ENCODE assay signal across 18 mouse cellular contexts in genomic region chr1:133411506-133412147, GRCm38 (mm10). TPM values are rescaled to one million over a fixed set of nuclear protein-coding genes. Genes with fewer than 3 reads are reported as not detected.
A peak's percentile ranks its signal among the peaks of the same experiment; 100 is the strongest.
DNase-seq lines count a peak whose midpoint lies in the region; ATAC-seq lines count a peak whose summit lies in the region.
"Had no signal": no experiment of that assay in that cellular context is flagged by ENCODE, and none has a peak within 500 bp of the region (broad histone marks: within the 10 kb centered on the region; RNA-seq: fewer than 3 reads in every experiment).

No protein-coding gene starts in this region.

- H3K4me3 ChIP-seq in forebrain, embryonic 14.5 days (ENCODE audit: low read depth, low read length), result no peak overlapping the region
- H3K4me3 ChIP-seq in forebrain, embryonic 16.5 days (replicated peaks; ENCODE audit: low read length), result no peak overlapping the region
- no peak overlapping the region for H3K4me3 ChIP-seq in intestine, embryonic 15.5 days (replicated peaks)
- H3K4me3 ChIP-seq in intestine, embryonic 16.5 days (ENCODE audit: low read length), result no peak overlapping the region
- H3K4me3 ChIP-seq: embryonic facial prominence, embryonic 15.5 days; liver, embryonic 15.5 days; megakaryocyte, embryonic 14.5 days; neural tube, embryonic 13.5 days; stomach, embryonic 15.5 days had no signal

- 56% methylated on average over 8 of the region's 8 CpGs for WGBS in forebrain, embryonic 14.5 days
- WGBS in forebrain, embryonic 16.5 days, result 51% methylated on average over 8 of the region's 8 CpGs
- 80% methylated on average over 8 of the region's 8 CpGs for WGBS in intestine, embryonic 15.5 days
- 83% methylated on average over 8 of the region's 8 CpGs for WGBS in intestine, embryonic 16.5 days

- H3K9ac ChIP-seq in forebrain, embryonic 14.5 days (ENCODE audit: low read length), result no peak overlapping the region
- no peak overlapping the region for H3K9ac ChIP-seq in forebrain, embryonic 16.5 days (replicated peaks; ENCODE audit: low read depth, low read length)
- no peak overlapping the region for H3K9ac ChIP-seq in intestine, embryonic 15.5 days
- no peak overlapping the region for H3K9ac ChIP-seq in intestine, embryonic 16.5 days (ENCODE audit: low read depth, low read length)
- H3K9ac ChIP-seq: embryonic facial prominence, embryonic 15.5 days; liver, embryonic 15.5 days; neural tube, embryonic 13.5 days; stomach, embryonic 15.5 days had no signal

- no peak overlapping the region for H3K27ac ChIP-seq in forebrain, embryonic 14.5 days (ENCODE audit: low read depth, low read length)
- no peak overlapping the region for H3K27ac ChIP-seq in forebrain, embryonic 16.5 days (ENCODE audit: low read length)
- 0 out of 2 replicates have a peak overlapping the region, but pooled peaks have one; percentile 44 for H3K27ac ChIP-seq in intestine, embryonic 15.5 days
- no peak overlapping the region for H3K27ac ChIP-seq in intestine, embryonic 16.5 days (ENCODE audit: low read length)
- H3K27ac ChIP-seq: embryonic facial prominence, embryonic 15.5 days; liver, embryonic 15.5 days; neural tube, embryonic 13.5 days; stomach, embryonic 15.5 days had no signal

- no peaks in the 10 kb centered on the region for H3K36me3 ChIP-seq in forebrain, embryonic 14.5 days (ENCODE audit: control insufficient read depth, insufficient read depth, low read length)
- no peaks in the 10 kb centered on the region for H3K36me3 ChIP-seq in forebrain, embryonic 16.5 days (ENCODE audit: control insufficient read depth, insufficient read depth)
- no peaks in the 10 kb centered on the region for H3K36me3 ChIP-seq in intestine, embryonic 15.5 days
- H3K36me3 ChIP-seq in intestine, embryonic 16.5 days (ENCODE audit: control insufficient read depth, insufficient read depth, low read length), result no peaks in the 10 kb centered on the region
- H3K36me3 ChIP-seq: embryonic facial prominence, embryonic 15.5 days; liver, embryonic 15.5 days; neural tube, embryonic 13.5 days; stomach, embryonic 15.5 days had no signal

- no peaks in the 10 kb centered on the region; the same call in 1 of the 2 replicates for H3K4me1 ChIP-seq in forebrain, embryonic 14.5 days (ENCODE audit: control insufficient read depth, insufficient read depth, low read length)
- H3K4me1 ChIP-seq in forebrain, embryonic 16.5 days (replicated peaks; ENCODE audit: control insufficient read depth, insufficient read depth, low read length), result no peaks in the 10 kb centered on the region; the same call in 1 of the 2 replicates
- peaks cover 57% of the 10 kb centered on the region for H3K4me1 ChIP-seq in intestine, embryonic 15.5 days (replicated peaks)
- peaks cover 53% of the 10 kb centered on the region for H3K4me1 ChIP-seq in intestine, embryonic 16.5 days (ENCODE audit: control insufficient read depth, insufficient read depth, low read length)

- H3K27me3 ChIP-seq in forebrain, embryonic 14.5 days (replicated peaks; ENCODE audit: control insufficient read depth, insufficient read depth, low read length), result no peaks in the 10 kb centered on the region
- H3K27me3 ChIP-seq in forebrain, embryonic 16.5 days (replicated peaks; ENCODE audit: control insufficient read depth, insufficient read depth, low read length), result no peaks in the 10 kb centered on the region
- H3K27me3 ChIP-seq in intestine, embryonic 15.5 days (replicated peaks), result no peaks in the 10 kb centered on the region
- no peaks in the 10 kb centered on the region for H3K27me3 ChIP-seq in intestine, embryonic 16.5 days (replicated peaks; ENCODE audit: control insufficient read depth, insufficient read depth, low read length)
- H3K27me3 ChIP-seq: embryonic facial prominence, embryonic 15.5 days; liver, embryonic 15.5 days; neural tube, embryonic 13.5 days; stomach, embryonic 15.5 days had no signal

- no peak for ATAC-seq in forebrain, embryonic 14.5 days
- no peak for ATAC-seq in forebrain, embryonic 16.5 days
- no peak for ATAC-seq in intestine, embryonic 15.5 days
- ATAC-seq in intestine, embryonic 16.5 days, result no peak

- DNase-seq in forebrain, embryonic 14.5 days (ENCODE audit: low spot score), result peak; percentile 10
- DNase-seq in testis, postnatal 10 days (ENCODE audit: low spot score), result peak; percentile 38
- no peak for DNase-seq in testis, postnatal 14 days (ENCODE audit: low spot score)
- DNase-seq in cerebellum, postnatal 36 days, result no peak
- DNase-seq in adrenal gland, postnatal 10 days, result no peak
- DNase-seq: cerebellum, adult 18-20 months; gastrocnemius, postnatal 14 days; lung, postnatal 10 days; spleen, adult 18-20 months had no signal

- H3K9me3 ChIP-seq in forebrain, embryonic 14.5 days (replicated peaks; ENCODE audit: control insufficient read depth, low read length), result no peaks in the 10 kb centered on the region
- no peaks in the 10 kb centered on the region for H3K9me3 ChIP-seq in forebrain, embryonic 16.5 days (ENCODE audit: control insufficient read depth, low read length)
- no peaks in the 10 kb centered on the region for H3K9me3 ChIP-seq in intestine, embryonic 15.5 days
- H3K9me3 ChIP-seq in intestine, embryonic 16.5 days (ENCODE audit: control insufficient read depth, low read length), result no peaks in the 10 kb centered on the region
- H3K9me3 ChIP-seq: embryonic facial prominence, embryonic 15.5 days; liver, embryonic 15.5 days; megakaryocyte, embryonic 14.5 days; neural tube, embryonic 13.5 days; stomach, embryonic 15.5 days had no signal

- no peak overlapping the region for H3K4me2 ChIP-seq in forebrain, embryonic 14.5 days (ENCODE audit: low read length)
- H3K4me2 ChIP-seq in forebrain, embryonic 16.5 days (ENCODE audit: low read length), result no peak overlapping the region
- H3K4me2 ChIP-seq in intestine, embryonic 15.5 days (replicated peaks), result no peak overlapping the region
- H3K4me2 ChIP-seq in intestine, embryonic 16.5 days (ENCODE audit: low read depth, low read length), result no peak overlapping the region
- H3K4me2 ChIP-seq: embryonic facial prominence, embryonic 15.5 days; liver, embryonic 15.5 days; neural tube, embryonic 13.5 days; stomach, embryonic 15.5 days had no signal

RNA-seq across cellular contexts. Expression of gene Sox13, which starts 12.6 kb away (rescaled TPM):
- 4.2 and 4.3 TPM in 2 replicates for polyA plus RNA-seq in forebrain, embryonic 14.5 days (2014; fragmentation: Nextera tagmentation; extraction: Ambion mirVana)
- polyA plus RNA-seq in forebrain, embryonic 16.5 days (2015; fragmentation: Nextera tagmentation; extraction: Ambion mirVana), result 3.6 and 4.4 TPM in 2 replicates
- polyA plus RNA-seq in intestine, embryonic 15.5 days (2015; fragmentation: Nextera tagmentation; extraction: Ambion mirVana), result 9.0 and 11.4 TPM in 2 replicates
- polyA plus RNA-seq in intestine, embryonic 16.5 days (2015; fragmentation: Nextera tagmentation; extraction: Ambion mirVana), result 5.5 and 7.0 TPM in 2 replicates
- total RNA-seq in adrenal gland, postnatal 10 days (2021), result 10 to 100 TPM; 18.5 to 23.2 TPM
- total RNA-seq: monocyte, adult 5-6 weeks had no signal

RNA-seq across cellular contexts. Expression of gene Etnk2, which starts 48.3 kb away (rescaled TPM):
- polyA plus RNA-seq in forebrain, embryonic 14.5 days (2014; fragmentation: Nextera tagmentation; extraction: Ambion mirVana), result 4.2 and 5.0 TPM in 2 replicates
- polyA plus RNA-seq in forebrain, embryonic 16.5 days (2015; fragmentation: Nextera tagmentation; extraction: Ambion mirVana), result 4.5 and 9.5 TPM in 2 replicates
- 3.3 and 3.5 TPM in 2 replicates for polyA plus RNA-seq in intestine, embryonic 15.5 days (2015; fragmentation: Nextera tagmentation; extraction: Ambion mirVana)
- polyA plus RNA-seq in intestine, embryonic 16.5 days (2015; fragmentation: Nextera tagmentation; extraction: Ambion mirVana), result 3.0 and 3.5 TPM in 2 replicates
- 10 to 100 TPM; 10.2 to 24.1 TPM for total RNA-seq in adrenal gland, postnatal 10 days (2021)
- total RNA-seq: monocyte, adult 5-6 weeks had no signal

Comparison
In these comparisons a context has a peak if more than half of its experiments do, and no peak if none do; other contexts are left out.
1. DNase-seq: peak in forebrain, embryonic 14.5 days (single experiment) and testis, postnatal 10 days (single experiment); none in testis, postnatal 14 days (single experiment), cerebellum, postnatal 36 days (0 of 2) and adrenal gland, postnatal 10 days (single experiment).